Mouse (Mus musculus) forebrain, embryonic 15.5 days (tissue): Measurements from ENCODE around the gene Aff3. TPM values are rescaled to one million over a fixed set of nuclear protein-coding genes. Genes with fewer than 3 reads are reported as not detected.

ENCODE experiments used
- ATAC-seq: fragments of 200-750 bp; cut with Nextera tagmentation; replicated peaks from 2 replicates; pipeline ENCODE4 v1.8.0; 2017; ENCODE audit warnings: mild to moderate bottlenecking, moderate TSS enrichment, moderate library complexity
- H3K27ac ChIP-seq: fragments of 300-500 bp; sonication (generic); replicated peaks from 2 replicates; pipeline ENCODE4 v1.5.1; 2015; ENCODE audit warnings: mild to moderate bottlenecking, inconsistent platforms
- H3K27me3 ChIP-seq: fragments of 300-500 bp; sonication (generic); 2 replicates; pipeline ENCODE4 v1.6.1; 2015; ENCODE audit warnings: inconsistent platforms
- H3K36me3 ChIP-seq: fragments of 300-500 bp; sonication (generic); 2 replicates; pipeline ENCODE4 v1.6.1; 2015; ENCODE audit warnings: mild to moderate bottlenecking, inconsistent platforms
- H3K4me1 ChIP-seq: fragments of 300-500 bp; sonication (generic); 2 replicates; pipeline ENCODE4 v1.6.1; 2015; ENCODE audit warnings: inconsistent platforms
- H3K4me2 ChIP-seq: fragments of 300-500 bp; sonication (generic); replicated peaks from 2 replicates; pipeline ENCODE4 v1.6.1; 2015; ENCODE audit warnings: mild to moderate bottlenecking, inconsistent platforms
- H3K4me3 ChIP-seq: fragments of 300-500 bp; sonication (generic); 2 replicates; pipeline ENCODE4 v1.5.1; 2015; ENCODE audit warnings: mild to moderate bottlenecking, inconsistent platforms
- H3K9ac ChIP-seq: fragments of 300-500 bp; sonication (generic); replicated peaks from 2 replicates; pipeline ENCODE4 v1.6.1; 2015; ENCODE audit warnings: mild to moderate bottlenecking, inconsistent platforms
- H3K9me3 ChIP-seq: fragments of 300-500 bp; sonication (generic); 2 replicates; pipeline ENCODE4 v1.6.1; 2016; ENCODE audit warnings: inconsistent platforms
- WGBS: fragments of 180-500 bp; shearing (Covaris S2); methylation state at CpG from one replicate; pipeline ENCODE4 v1.1.7; 2015; ENCODE audit warnings: mixed read lengths; 5-methylcytosine and 5-hydroxymethylcytosine counted together
- polyA plus RNA-seq: library from polyadenylated mRNA; unstranded; fragments of >200 nt; fragmentation: Nextera tagmentation; extraction: Ambion mirVana; gene quantifications from 2 replicates; pipeline ENCODE4 v1.2.1, GENCODE M21; 2015

Aff3 gene
- polyA plus RNA-seq, 1 experiment from 2014 or later, result 36.9 TPM

- Histone ChIP-seq H3K4me3 (no peak overlapping the region), H3K27me3 (no peaks in the 10 kb centered on the region), H3K9me3 (no peaks in the 10 kb centered on the region), H3K27ac (no peak overlapping the region), H3K9ac (no peak overlapping the region), H3K36me3 (no peaks in the 10 kb centered on the region), H3K4me1 (peaks cover 20% of the 10 kb centered on the region), H3K4me2 (no peak overlapping the region)
- WGBS, result 91% methylated on average over 4 of the region's 4 CpGs
- no peak for ATAC-seq
Measured at GRCm38 (mm10) chr1:38310076-38310475, 354.7 kb downstream of the Aff3 start.

GRCm38 (mm10) chr1:38309341-38309740 is 355.4 kb downstream of the Aff3 start:
- Histone ChIP-seq H3K27ac (no peak overlapping the region), H3K9me3 (no peaks in the 10 kb centered on the region), H3K36me3 (no peaks in the 10 kb centered on the region), H3K4me3 (no peak overlapping the region), H3K27me3 (no peaks in the 10 kb centered on the region), H3K9ac (no peak overlapping the region), H3K4me1 (peaks cover 20% of the 10 kb centered on the region), H3K4me2 (no peak overlapping the region)
- ATAC-seq, result no peak
- 98% methylated on average over 8 of the region's 8 CpGs for WGBS

- H3K36me3 ChIP-seq, result no peaks in the 10 kb centered on the region
- peak; percentile 30; the same call in 1 of the 2 replicates for ATAC-seq
- no peak overlapping the region for H3K4me2 ChIP-seq
- H3K9me3 ChIP-seq, result no peaks in the 10 kb centered on the region
- H3K9ac ChIP-seq, result no peak overlapping the region
- WGBS, result 41% methylated on average over 3 of the region's 3 CpGs
- H3K4me3 ChIP-seq, result no peak overlapping the region
- peaks cover 20% of the 10 kb centered on the region for H3K4me1 ChIP-seq
- H3K27ac ChIP-seq, result peak overlapping the region; percentile 8; the same call in 1 of the 2 replicates
- no peaks in the 10 kb centered on the region for H3K27me3 ChIP-seq
Measured at GRCm38 (mm10) chr1:38308705-38308996, 356.1 kb downstream of the Aff3 start.

- peak; percentile 87 for ATAC-seq
Measured at GRCm38 (mm10) chr1:38307821-38308704, 356.7 kb downstream of the Aff3 start.

GRCm38 (mm10) chr1:38307234-38307633 is 357.5 kb downstream of the Aff3 start:
- H3K4me2 ChIP-seq, result no peak overlapping the region
- no peak for ATAC-seq
- H3K9me3 ChIP-seq, result no peaks in the 10 kb centered on the region
- H3K27me3 ChIP-seq, result no peaks in the 10 kb centered on the region
- no peak overlapping the region for H3K27ac ChIP-seq
- H3K36me3 ChIP-seq, result no peaks in the 10 kb centered on the region
- no peak overlapping the region for H3K4me3 ChIP-seq
- 94% methylated on average over 11 of the region's 11 CpGs for WGBS
- H3K9ac ChIP-seq, result no peak overlapping the region
- H3K4me1 ChIP-seq, result peaks cover 20% of the 10 kb centered on the region

More at GRCm38 (mm10) chr1:38307821-38308704, 356.7 kb downstream of the Aff3 start:
- H3K27me3 ChIP-seq, result no peaks in the 10 kb centered on the region
- no peaks in the 10 kb centered on the region for H3K9me3 ChIP-seq
- H3K36me3 ChIP-seq, result no peaks in the 10 kb centered on the region
- H3K4me3 ChIP-seq, result no peak overlapping the region
- H3K27ac ChIP-seq, result peak overlapping the region; percentile 8
- 32% methylated on average over 7 of the region's 7 CpGs for WGBS
- peaks cover 20% of the 10 kb centered on the region for H3K4me1 ChIP-seq
- no peak overlapping the region for H3K4me2 ChIP-seq
- H3K9ac ChIP-seq, result no peak overlapping the region

- Histone ChIP-seq H3K4me1 (peaks cover 20% of the 10 kb centered on the region), H3K4me2 (no peak overlapping the region), H3K27me3 (no peaks in the 10 kb centered on the region), H3K9ac (no peak overlapping the region), H3K9me3 (no peaks in the 10 kb centered on the region), H3K36me3 (no peaks in the 10 kb centered on the region), H3K4me3 (no peak overlapping the region), H3K27ac (0 out of 2 replicates have a peak overlapping the region, but pooled peaks have one; percentile 20)
- WGBS, result 88% methylated on average over 7 of the region's 7 CpGs
- no peak for ATAC-seq
Measured at GRCm38 (mm10) chr1:38306146-38306545, 358.6 kb downstream of the Aff3 start.

GRCm38 (mm10) chr1:38304376-38304775 is 360.4 kb downstream of the Aff3 start:
- H3K36me3 ChIP-seq, result no peaks in the 10 kb centered on the region
- H3K27ac ChIP-seq, result no peak overlapping the region
- H3K4me1 ChIP-seq, result peaks cover 20% of the 10 kb centered on the region
- WGBS, result 91% methylated on average over 11 of the region's 11 CpGs
- H3K4me2 ChIP-seq, result no peak overlapping the region
- no peaks in the 10 kb centered on the region for H3K27me3 ChIP-seq
- no peak overlapping the region for H3K9ac ChIP-seq
- no peak for ATAC-seq
- H3K4me3 ChIP-seq, result no peak overlapping the region
- no peaks in the 10 kb centered on the region for H3K9me3 ChIP-seq

- ATAC-seq, result no peak
- no peak overlapping the region for H3K9ac ChIP-seq
- no peaks in the 10 kb centered on the region for H3K27me3 ChIP-seq
- H3K36me3 ChIP-seq, result no peaks in the 10 kb centered on the region
- H3K27ac ChIP-seq, result no peak overlapping the region
- H3K4me3 ChIP-seq, result no peak overlapping the region
- H3K4me1 ChIP-seq, result peaks cover 7% of the 10 kb centered on the region; the same call in 1 of the 2 replicates
- no peak overlapping the region for H3K4me2 ChIP-seq
- H3K9me3 ChIP-seq, result no peaks in the 10 kb centered on the region
- 16% methylated on average over 3 of the region's 3 CpGs for WGBS
Measured at GRCm38 (mm10) chr1:38298291-38298690, 366.5 kb downstream of the Aff3 start.

GRCm38 (mm10) chr1:38294906-38295305 is 369.8 kb downstream of the Aff3 start:
- Histone ChIP-seq H3K9ac (no peak overlapping the region), H3K27me3 (no peaks in the 10 kb centered on the region), H3K27ac (no peak overlapping the region), H3K9me3 (no peaks in the 10 kb centered on the region), H3K36me3 (no peaks in the 10 kb centered on the region), H3K4me2 (no peak overlapping the region), H3K4me3 (no peak overlapping the region), H3K4me1 (peaks cover 7% of the 10 kb centered on the region; the same call in 1 of the 2 replicates)
- ATAC-seq, result no peak
- WGBS, result 71% methylated on average over 6 of the region's 6 CpGs

GRCm38 (mm10) chr1:38294336-38294695 is 370.4 kb downstream of the Aff3 start:
- WGBS, result 95% methylated on average over 9 of the region's 9 CpGs
- no peak overlapping the region for H3K27ac ChIP-seq
- no peaks in the 10 kb centered on the region for H3K9me3 ChIP-seq
- H3K4me2 ChIP-seq, result no peak overlapping the region
- ATAC-seq, result no peak
- H3K36me3 ChIP-seq, result no peaks in the 10 kb centered on the region
- no peak overlapping the region for H3K4me3 ChIP-seq
- H3K4me1 ChIP-seq, result peaks cover 7% of the 10 kb centered on the region; the same call in 1 of the 2 replicates
- H3K27me3 ChIP-seq, result no peaks in the 10 kb centered on the region
- no peak overlapping the region for H3K9ac ChIP-seq

- H3K4me3 ChIP-seq, result no peak overlapping the region
- peaks cover 6% of the 10 kb centered on the region; the same call in 1 of the 2 replicates for H3K4me1 ChIP-seq
- no peak for ATAC-seq
- no peaks in the 10 kb centered on the region for H3K36me3 ChIP-seq
- no peaks in the 10 kb centered on the region for H3K9me3 ChIP-seq
- H3K27me3 ChIP-seq, result no peaks in the 10 kb centered on the region
- no peak overlapping the region for H3K4me2 ChIP-seq
- no peak overlapping the region for H3K9ac ChIP-seq
- 88% methylated on average over 12 of the region's 12 CpGs for WGBS
- H3K27ac ChIP-seq, result no peak overlapping the region
Measured at GRCm38 (mm10) chr1:38293671-38294335, 371.0 kb downstream of the Aff3 start.

GRCm38 (mm10) chr1:38292851-38293250 is 371.9 kb downstream of the Aff3 start:
- Histone ChIP-seq H3K36me3 (no peaks in the 10 kb centered on the region), H3K4me3 (no peak overlapping the region), H3K27ac (no peak overlapping the region), H3K9me3 (no peaks in the 10 kb centered on the region), H3K27me3 (no peaks in the 10 kb centered on the region), H3K9ac (no peak overlapping the region), H3K4me1 (no peaks in the 10 kb centered on the region), H3K4me2 (no peak overlapping the region)
- 66% methylated on average over 4 of the region's 4 CpGs for WGBS
- ATAC-seq, result peak; percentile 82
